Mouse (Mus musculus): ENCODE data around the gene Clec2g. TPM values are rescaled to one million over a fixed set of nuclear protein-coding genes. Genes with fewer than 3 reads are reported as not detected.
"Not testable (repeated sequence)": the region's sequence is repeated elsewhere in the genome, so short reads cannot be mapped to it uniquely, and the experiment has no call there.

Clec2g gene
- total and polyA plus RNA-seq, 2 experiments from 2014 or later: not detected

- 92% methylated on average over 2 of the region's 2 CpGs for WGBS
- no peak for TF ChIP-seq CTCF (IDR thresholded peaks at IDR 0.05; ENCODE audit: low read depth)
- Histone ChIP-seq H3K9ac (replicated peaks; ENCODE audit: low read length) (no peak overlapping the region), H3K9me3 (ENCODE audit: low read length) (no peaks in the 10 kb centered on the region), H3K4me2 (ENCODE audit: low read depth, low read length) (no peak overlapping the region), H3K4me3 (ENCODE audit: low read length) (no peak overlapping the region), H3K36me3 (ENCODE audit: insufficient read depth, low read length) (no peaks in the 10 kb centered on the region), H3K4me1 (ENCODE audit: insufficient read depth, low read length) (no peaks in the 10 kb centered on the region), H3K27ac (no peak overlapping the region), H3K27me3 (ENCODE audit: insufficient read depth, low read length) (no peaks in the 10 kb centered on the region)
- ATAC-seq: no peak
- no peak for DNase-seq (ENCODE audit: low spot score)
Measured at GRCm38 (mm10) chr6:128913598-128914254, 20.5 kb upstream of the Clec2g start.

- H3K9ac ChIP-seq (replicated peaks; ENCODE audit: low read length): no peak overlapping the region
- H3K27me3 ChIP-seq (ENCODE audit: insufficient read depth, low read length): no peaks in the 10 kb centered on the region
- H3K27ac ChIP-seq: no peak overlapping the region
- 82% methylated on average over 2 of the region's 2 CpGs for WGBS
- ATAC-seq (no peak), DNase-seq (ENCODE audit: low spot score) (no peak)
- H3K9me3 ChIP-seq (ENCODE audit: low read length): no peaks in the 10 kb centered on the region
- no peaks in the 10 kb centered on the region for H3K4me1 ChIP-seq (ENCODE audit: insufficient read depth, low read length)
- H3K4me3 ChIP-seq (ENCODE audit: low read length): no peak overlapping the region
- no peak overlapping the region for H3K4me2 ChIP-seq (ENCODE audit: low read depth, low read length)
- H3K36me3 ChIP-seq (ENCODE audit: insufficient read depth, low read length): no peaks in the 10 kb centered on the region
- no peak for TF ChIP-seq CTCF (IDR thresholded peaks at IDR 0.05; ENCODE audit: low read depth)
Measured at GRCm38 (mm10) chr6:128917322-128917721, 16.9 kb upstream of the Clec2g start.

GRCm38 (mm10) chr6:128933050-128933449 is 1.1 kb upstream of the Clec2g start:
- DNase-seq (ENCODE audit: low spot score) (no peak), ATAC-seq (no peak)
- no peaks in the 10 kb centered on the region for H3K27me3 ChIP-seq (ENCODE audit: insufficient read depth, low read length)
- H3K4me3 ChIP-seq (ENCODE audit: low read length): no peak overlapping the region
- H3K9me3 ChIP-seq (ENCODE audit: low read length): no peaks in the 10 kb centered on the region
- no peak for TF ChIP-seq CTCF (IDR thresholded peaks at IDR 0.05; ENCODE audit: low read depth)
- H3K9ac ChIP-seq (replicated peaks; ENCODE audit: low read length): no peak overlapping the region
- no peaks in the 10 kb centered on the region for H3K36me3 ChIP-seq (ENCODE audit: insufficient read depth, low read length)
- H3K27ac ChIP-seq: no peak overlapping the region
- H3K4me2 ChIP-seq (ENCODE audit: low read depth, low read length): no peak overlapping the region
- H3K4me1 ChIP-seq (ENCODE audit: insufficient read depth, low read length): no peaks in the 10 kb centered on the region
- WGBS: 83% methylated on average over 2 of the region's 2 CpGs

- not testable (repeated sequence) for H3K27ac ChIP-seq; H3K9ac ChIP-seq (replicated peaks; ENCODE audit: low read length); DNase-seq (ENCODE audit: low spot score); H3K9me3 ChIP-seq (ENCODE audit: low read length); H3K4me1 ChIP-seq (ENCODE audit: insufficient read depth, low read length); H3K27me3 ChIP-seq (ENCODE audit: insufficient read depth, low read length); H3K36me3 ChIP-seq (ENCODE audit: insufficient read depth, low read length); ATAC-seq; H3K4me3 ChIP-seq (ENCODE audit: low read length); H3K4me2 ChIP-seq (ENCODE audit: low read depth, low read length)
- WGBS: 91% methylated on average over 4 of the region's 13 CpGs
Measured at GRCm38 (mm10) chr6:128935889-128936665, 1.9 kb downstream of the Clec2g start.

- H3K4me1 ChIP-seq (ENCODE audit: insufficient read depth, low read length): no peaks in the 10 kb centered on the region
- TF ChIP-seq CTCF (IDR thresholded peaks at IDR 0.05; ENCODE audit: low read depth): no peak
- H3K4me3 ChIP-seq (ENCODE audit: low read length): no peak overlapping the region
- H3K9ac ChIP-seq (replicated peaks; ENCODE audit: low read length): no peak overlapping the region
- WGBS: 84% methylated on average over 5 of the region's 5 CpGs
- H3K27ac ChIP-seq: no peak overlapping the region
- no peaks in the 10 kb centered on the region for H3K9me3 ChIP-seq (ENCODE audit: low read length)
- no peaks in the 10 kb centered on the region for H3K36me3 ChIP-seq (ENCODE audit: insufficient read depth, low read length)
- no peak overlapping the region for H3K4me2 ChIP-seq (ENCODE audit: low read depth, low read length)
- DNase-seq (ENCODE audit: low spot score) (no peak), ATAC-seq (no peak)
- H3K27me3 ChIP-seq (ENCODE audit: insufficient read depth, low read length): no peaks in the 10 kb centered on the region
Measured at GRCm38 (mm10) chr6:128941646-128942421, 7.7 kb downstream of the Clec2g start.

- no peaks in the 10 kb centered on the region for H3K9me3 ChIP-seq (ENCODE audit: low read length)
- no peaks in the 10 kb centered on the region for H3K4me1 ChIP-seq (ENCODE audit: insufficient read depth, low read length)
- no peaks in the 10 kb centered on the region for H3K27me3 ChIP-seq (ENCODE audit: insufficient read depth, low read length)
- ATAC-seq (no peak), DNase-seq (ENCODE audit: low spot score) (no peak)
- H3K4me2 ChIP-seq (ENCODE audit: low read depth, low read length): no peak overlapping the region
- H3K4me3 ChIP-seq (ENCODE audit: low read length): no peak overlapping the region
- 88% methylated on average over 3 of the region's 3 CpGs for WGBS
- H3K9ac ChIP-seq (replicated peaks; ENCODE audit: low read length): no peak overlapping the region
- no peak for TF ChIP-seq CTCF (IDR thresholded peaks at IDR 0.05; ENCODE audit: low read depth)
- no peak overlapping the region for H3K27ac ChIP-seq
- no peaks in the 10 kb centered on the region for H3K36me3 ChIP-seq (ENCODE audit: insufficient read depth, low read length)
Measured at GRCm38 (mm10) chr6:128945564-128945963, 11.4 kb downstream of the Clec2g start.
